Mouse (Mus musculus) embryonic facial prominence, embryonic 10.5 days (tissue): ENCODE results near the gene Edc3. TPM values are rescaled to one million over a fixed set of nuclear protein-coding genes. Genes with fewer than 3 reads are reported as not detected.
"Not testable (repeated sequence)": the region's sequence is repeated elsewhere in the genome, so short reads cannot be mapped to it uniquely, and the experiment has no call there.

ENCODE experiments used
- DNase-seq: peaks from one replicate; pipeline ENCODE4 v3.0.0-alpha.2; 2017; ENCODE audit warnings: low spot score
- H3K27ac ChIP-seq: fragments of 300-500 bp; sonication (generic); replicated peaks from 2 replicates; pipeline ENCODE4 v1.5.1; 2016; ENCODE audit warnings: mild to moderate bottlenecking
- H3K27me3 ChIP-seq: fragments of 300-500 bp; sonication (generic); replicated peaks from 2 replicates; pipeline ENCODE4 v1.6.1; 2016; ENCODE audit warnings: low read depth, mild to moderate bottlenecking; ENCODE audit not compliant: poor library complexity, severe bottlenecking
- H3K36me3 ChIP-seq: fragments of 300-500 bp; sonication (generic); replicated peaks from 2 replicates; pipeline ENCODE4 v1.6.1; 2016; ENCODE audit warnings: mild to moderate bottlenecking, moderate library complexity
- H3K4me1 ChIP-seq: fragments of 300-500 bp; sonication (generic); 2 replicates; pipeline ENCODE4 v1.6.1; 2016
- H3K4me3 ChIP-seq: fragments of 300-500 bp; sonication (generic); 2 replicates; pipeline ENCODE4 v1.5.1; 2016; ENCODE audit warnings: mild to moderate bottlenecking, moderate library complexity
- H3K9me3 ChIP-seq: fragments of 300-500 bp; sonication (generic); 2 replicates; pipeline ENCODE4 v1.6.1; 2016; ENCODE audit warnings: mild to moderate bottlenecking
- WGBS: fragments of 180-500 bp; shearing (Covaris S2); methylation state at CpG from one replicate; pipeline ENCODE4 v1.1.7; 2016; 5-methylcytosine and 5-hydroxymethylcytosine counted together
- polyA plus RNA-seq: library from polyadenylated mRNA; unstranded; fragments of >200 nt; fragmentation: Nextera tagmentation; extraction: Ambion mirVana; gene quantifications from 2 replicates; pipeline ENCODE4 v1.2.1, GENCODE M21; 2016

Gene Edc3
- polyA plus RNA-seq, 1 experiment from 2014 or later: 45.5 TPM

DNA sequence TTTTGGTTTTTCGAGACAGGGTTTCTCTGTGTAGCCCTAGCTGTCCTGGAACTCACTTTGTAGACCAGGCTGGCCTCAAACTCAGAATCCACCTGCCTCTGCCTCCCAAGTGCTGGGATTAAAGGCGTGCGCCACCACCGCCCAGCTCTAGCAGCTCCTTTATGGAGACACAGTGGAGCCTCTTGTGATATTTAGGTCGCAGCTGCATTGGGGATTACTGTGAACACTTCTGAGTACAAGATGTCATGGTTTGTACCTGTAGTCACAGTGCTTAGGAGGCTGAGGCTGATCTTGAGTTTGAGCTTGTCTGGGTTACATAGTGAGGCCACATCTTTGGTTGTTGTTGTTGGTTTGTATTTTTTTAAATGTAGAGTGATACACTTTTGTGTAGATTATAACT, 1.9 kb downstream of the Edc3 start:
- 91% methylated on average over 5 of the region's 5 CpGs for WGBS
- Histone ChIP-seq H3K36me3 (peaks cover 46% of the 10 kb centered on the region), H3K4me1 (peaks cover 20% of the 10 kb centered on the region)
- not testable (repeated sequence) for H3K27me3 ChIP-seq, H3K9me3 ChIP-seq, H3K4me3 ChIP-seq, DNase-seq, H3K27ac ChIP-seq

DNA sequence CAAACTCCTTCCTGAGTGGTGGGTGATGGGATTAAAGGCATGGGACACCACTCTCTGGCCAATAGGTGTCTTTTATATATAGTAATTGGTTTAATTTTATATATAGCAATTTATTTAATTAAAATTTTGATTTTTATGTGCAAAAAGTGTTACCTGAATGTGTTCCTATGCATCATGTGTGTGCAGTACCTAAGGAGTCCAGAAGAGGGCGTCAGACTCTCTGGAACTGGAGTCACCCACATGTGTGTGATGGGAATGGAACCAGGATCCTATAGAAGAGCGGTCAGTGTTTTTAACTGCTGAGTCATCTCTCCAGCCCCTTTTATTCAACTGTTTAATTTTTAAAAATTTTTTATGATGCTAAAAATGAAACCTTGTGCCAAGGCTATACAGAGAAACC, 3.9 kb downstream of the Edc3 start:
- no peak for DNase-seq
- Histone ChIP-seq H3K4me3 (no peak overlapping the region), H3K27ac (no peak overlapping the region), H3K4me1 (peaks cover 20% of the 10 kb centered on the region), H3K36me3 (peaks cover 66% of the 10 kb centered on the region), H3K9me3 (no peaks in the 10 kb centered on the region), H3K27me3 (no peaks in the 10 kb centered on the region)
- 78% methylated on average over 2 of the region's 2 CpGs for WGBS

DNA sequence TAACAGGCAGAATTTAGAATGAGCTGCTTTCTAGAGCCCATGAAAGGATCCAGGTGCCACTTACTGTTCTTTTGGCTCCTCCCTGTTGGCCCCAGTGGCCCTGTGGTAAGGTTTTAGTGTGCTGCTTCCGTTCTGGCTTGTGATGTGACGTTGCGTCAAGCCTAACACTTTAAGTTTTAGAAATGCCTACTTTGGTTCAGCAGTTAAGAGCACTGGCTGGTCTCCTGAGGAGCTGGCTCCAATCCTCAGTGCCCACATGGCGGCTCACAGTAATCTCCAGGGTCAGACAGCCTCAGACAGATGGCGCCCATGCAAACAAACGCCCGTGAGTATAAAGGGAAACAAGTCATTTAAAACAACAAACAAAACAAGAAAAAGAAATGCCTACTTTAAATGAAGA, 10.1 kb downstream of the Edc3 start:
- DNase-seq: no peak
- Histone ChIP-seq H3K9me3 (no peaks in the 10 kb centered on the region), H3K27ac (no peak overlapping the region), H3K4me3 (no peak overlapping the region), H3K27me3 (no peaks in the 10 kb centered on the region), H3K4me1 (no peaks in the 10 kb centered on the region), H3K36me3 (peaks cover 98% of the 10 kb centered on the region)
- 89% methylated on average over 7 of the region's 7 CpGs for WGBS

DNA sequence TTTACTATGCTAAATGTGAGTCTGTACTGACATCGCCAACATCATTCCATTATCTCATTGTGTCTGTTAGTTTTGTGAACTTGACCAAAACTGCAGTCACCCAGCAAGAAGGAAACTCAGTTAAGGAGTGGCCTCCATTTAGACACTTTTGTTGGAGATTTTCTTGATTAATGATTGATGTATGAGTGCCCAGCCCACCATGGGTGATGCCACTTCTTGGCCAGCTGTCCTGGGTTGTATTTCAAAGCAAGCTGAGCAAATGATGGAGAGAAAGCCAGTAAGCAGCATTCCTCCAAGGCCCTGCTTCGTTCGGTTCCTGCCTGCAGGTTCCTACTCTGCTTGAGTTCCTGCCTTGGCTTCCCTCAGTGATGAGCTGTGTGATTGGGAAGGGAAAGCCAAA, 12.4 kb downstream of the Edc3 start:
- DNase-seq: no peak
- 93% methylated on average over 3 of the region's 3 CpGs for WGBS
- Histone ChIP-seq H3K9me3 (no peaks in the 10 kb centered on the region), H3K27ac (no peak overlapping the region), H3K36me3 (peaks cover 91% of the 10 kb centered on the region), H3K4me1 (no peaks in the 10 kb centered on the region), H3K4me3 (no peak overlapping the region), H3K27me3 (no peaks in the 10 kb centered on the region)

DNA sequence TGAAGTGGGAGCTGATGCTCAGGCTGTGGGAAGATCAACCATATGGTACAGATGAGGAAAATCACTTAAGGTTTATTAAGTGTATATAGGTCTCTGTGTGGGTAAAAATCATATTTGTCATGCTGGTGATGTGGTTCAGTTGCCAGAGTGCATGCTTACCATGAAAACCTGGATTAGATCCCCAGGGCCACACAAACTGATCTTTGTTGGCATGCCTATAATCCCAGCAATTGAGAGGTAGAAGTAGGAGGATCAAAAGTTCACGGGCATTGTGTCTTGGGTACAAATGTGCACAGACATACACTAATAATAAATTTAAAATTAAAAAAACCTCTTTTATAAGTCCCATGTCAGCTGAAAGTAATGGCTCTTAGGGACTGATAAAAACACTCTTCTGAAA, 14.0 kb downstream of the Edc3 start:
- Histone ChIP-seq H3K9me3 (no peaks in the 10 kb centered on the region), H3K27ac (no peak overlapping the region), H3K36me3 (peaks cover 91% of the 10 kb centered on the region), H3K4me1 (no peaks in the 10 kb centered on the region), H3K4me3 (no peak overlapping the region), H3K27me3 (no peaks in the 10 kb centered on the region)
- no peak for DNase-seq
- 93% methylated on average over 1 of the region's 1 CpGs for WGBS

DNA sequence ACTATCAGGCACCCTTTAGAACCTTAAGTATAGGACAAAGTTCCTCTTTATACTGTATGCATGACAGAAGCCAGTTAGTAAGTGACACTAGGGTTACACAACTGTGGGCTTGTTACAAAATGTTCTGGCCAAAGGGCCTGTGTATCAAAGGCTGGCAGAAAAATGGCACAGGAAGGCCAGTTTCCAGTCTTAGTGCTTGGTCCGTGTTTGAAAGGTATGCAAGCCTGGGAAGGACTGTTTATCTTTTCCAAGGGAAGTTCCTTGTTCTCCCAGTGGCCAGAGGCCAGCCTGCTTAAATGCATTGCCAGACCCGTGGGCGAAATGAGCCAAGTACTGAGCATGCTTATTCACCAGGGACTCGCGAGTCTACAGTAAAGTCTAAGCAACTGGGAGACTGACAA, 15.0 kb downstream of the Edc3 start:
- 83% methylated on average over 5 of the region's 5 CpGs for WGBS
- no peak overlapping the region for H3K27ac ChIP-seq
- H3K9me3 ChIP-seq: no peaks in the 10 kb centered on the region
- H3K4me3 ChIP-seq: no peak overlapping the region
- H3K4me1 ChIP-seq: no peaks in the 10 kb centered on the region
- peaks cover 91% of the 10 kb centered on the region for H3K36me3 ChIP-seq
- no peaks in the 10 kb centered on the region for H3K27me3 ChIP-seq
- no peak for DNase-seq

DNA sequence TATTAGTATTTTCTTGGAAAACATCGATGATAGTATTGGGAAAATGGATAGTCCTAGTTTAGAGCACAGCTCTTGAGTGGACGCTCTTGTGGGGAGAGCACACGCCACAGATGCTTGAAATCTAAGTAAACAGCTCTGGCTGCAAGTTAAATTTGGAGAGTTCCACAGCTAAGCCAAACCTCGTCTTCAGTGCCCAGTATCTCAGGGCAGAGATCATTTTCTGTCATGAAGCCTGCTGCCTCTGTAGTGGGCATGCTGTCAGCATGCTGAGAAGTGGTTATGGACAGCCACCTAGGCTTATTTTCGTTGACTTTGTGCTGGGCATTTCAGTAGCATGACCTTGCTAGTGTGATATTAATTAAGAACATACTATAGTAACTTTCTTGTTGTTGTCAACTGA, 15.5 kb downstream of the Edc3 start:
- WGBS: 91% methylated on average over 5 of the region's 5 CpGs
- DNase-seq: no peak
- H3K36me3 ChIP-seq: peaks cover 91% of the 10 kb centered on the region

DNA sequence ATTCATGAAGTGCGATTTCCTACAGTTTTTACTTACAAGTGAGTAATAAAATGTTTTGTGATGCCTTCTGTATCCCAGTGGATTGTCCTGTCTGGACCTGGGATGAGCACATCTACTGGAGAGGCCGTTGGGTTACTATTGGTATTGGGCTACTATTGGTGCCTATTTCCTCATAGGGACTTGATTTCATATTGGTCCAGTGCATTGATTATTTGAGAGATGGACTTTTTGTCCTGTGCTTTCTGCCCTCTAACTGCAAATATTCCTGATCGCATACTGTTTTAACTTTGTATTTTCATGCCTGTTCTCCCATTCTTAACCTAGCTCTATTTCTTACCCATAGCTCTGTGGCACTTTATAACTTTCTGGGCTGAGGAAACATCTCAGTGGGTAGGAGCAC, 16.4 kb downstream of the Edc3 start:
- WGBS: 96% methylated on average over 3 of the region's 3 CpGs
- peaks cover 91% of the 10 kb centered on the region for H3K36me3 ChIP-seq
- H3K27ac ChIP-seq: no peak overlapping the region
- DNase-seq: no peak
- H3K27me3 ChIP-seq: no peaks in the 10 kb centered on the region
- no peaks in the 10 kb centered on the region for H3K9me3 ChIP-seq
- H3K4me1 ChIP-seq: no peaks in the 10 kb centered on the region
- H3K4me3 ChIP-seq: no peak overlapping the region

More for the DNA sequence above, 15.5 kb downstream of the Edc3 start:
- Histone ChIP-seq H3K9me3 (no peaks in the 10 kb centered on the region), H3K27ac (no peak overlapping the region), H3K27me3 (no peaks in the 10 kb centered on the region), H3K4me3 (no peak overlapping the region), H3K4me1 (no peaks in the 10 kb centered on the region)

DNA sequence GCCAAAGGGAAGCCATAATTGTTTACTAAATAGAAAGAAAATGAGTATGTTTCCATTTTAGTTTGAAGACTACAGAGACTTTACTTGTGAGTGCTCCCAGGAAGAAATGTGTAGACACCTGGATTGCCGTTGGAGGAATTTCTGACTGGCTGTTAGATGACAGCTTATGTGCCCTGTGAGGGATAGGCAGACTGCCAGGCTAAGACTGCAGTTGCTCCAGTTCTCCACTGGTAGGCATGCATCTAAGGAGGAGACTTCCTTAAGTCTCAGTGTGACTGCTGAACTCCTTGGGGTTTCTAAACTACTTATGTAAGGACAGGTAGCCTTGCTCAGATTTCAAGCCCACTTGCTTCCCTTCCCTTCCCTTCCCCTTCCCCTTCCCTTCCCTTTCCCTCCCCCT, 20.0 kb downstream of the Edc3 start:
- H3K36me3 ChIP-seq: peaks cover 87% of the 10 kb centered on the region
- WGBS: 89% methylated on average over 1 of the region's 1 CpGs
- H3K27ac ChIP-seq: no peak overlapping the region
- no peaks in the 10 kb centered on the region for H3K27me3 ChIP-seq
- no peaks in the 10 kb centered on the region for H3K9me3 ChIP-seq
- no peak for DNase-seq
- H3K4me1 ChIP-seq: no peaks in the 10 kb centered on the region
- H3K4me3 ChIP-seq: no peak overlapping the region

DNA sequence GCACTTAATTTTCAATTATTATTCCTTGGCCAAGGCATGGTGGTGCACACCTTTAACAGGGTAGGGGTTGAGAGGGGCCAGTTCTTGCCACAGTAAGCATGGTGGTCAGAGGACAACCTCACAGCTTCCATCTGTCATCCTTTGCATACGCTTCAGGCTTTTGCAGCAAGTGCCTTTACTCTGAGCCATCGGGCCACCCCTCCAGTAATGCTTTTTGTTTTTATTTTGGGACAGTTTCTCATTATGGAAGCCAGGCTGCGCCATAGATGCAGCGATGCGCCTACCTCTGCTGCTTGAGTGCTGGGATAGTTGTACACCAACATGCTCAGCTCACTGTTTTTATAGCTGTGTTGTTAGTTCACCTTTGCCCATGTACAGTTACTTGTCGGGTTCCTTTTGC, 25.3 kb downstream of the Edc3 start:
- Histone ChIP-seq H3K27ac (no peak overlapping the region), H3K27me3 (no peaks in the 10 kb centered on the region), H3K4me1 (no peaks in the 10 kb centered on the region), H3K36me3 (peaks cover 74% of the 10 kb centered on the region), H3K4me3 (no peak overlapping the region), H3K9me3 (no peaks in the 10 kb centered on the region)
- no peak for DNase-seq
- WGBS: 94% methylated on average over 6 of the region's 6 CpGs

DNA sequence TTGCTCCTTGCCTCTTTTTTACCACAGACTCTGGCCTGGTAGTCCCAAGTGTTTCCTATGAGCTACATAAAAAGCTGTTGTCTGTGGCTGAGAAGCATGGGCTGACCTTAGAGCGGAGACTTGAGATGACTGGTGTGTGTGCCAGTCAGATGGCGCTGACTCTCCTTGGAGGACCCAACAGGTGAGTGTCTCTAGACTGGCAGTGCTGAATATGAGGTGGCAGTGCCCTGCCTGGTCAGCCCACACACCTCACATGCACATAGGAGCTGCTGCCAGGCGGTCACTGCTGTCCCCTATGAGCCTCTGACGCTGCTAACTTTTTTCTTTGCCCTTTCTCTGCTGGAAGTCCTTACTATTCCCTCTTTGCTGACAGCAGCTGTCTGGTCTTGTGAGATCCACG, 31.5 kb downstream of the Edc3 start:
- H3K27me3 ChIP-seq: no peaks in the 10 kb centered on the region
- no peak overlapping the region for H3K4me3 ChIP-seq
- no peak overlapping the region for H3K27ac ChIP-seq
- WGBS: 91% methylated on average over 5 of the region's 5 CpGs
- no peak for DNase-seq
- peaks cover 75% of the 10 kb centered on the region for H3K36me3 ChIP-seq
- no peaks in the 10 kb centered on the region for H3K4me1 ChIP-seq
- no peaks in the 10 kb centered on the region for H3K9me3 ChIP-seq

DNA sequence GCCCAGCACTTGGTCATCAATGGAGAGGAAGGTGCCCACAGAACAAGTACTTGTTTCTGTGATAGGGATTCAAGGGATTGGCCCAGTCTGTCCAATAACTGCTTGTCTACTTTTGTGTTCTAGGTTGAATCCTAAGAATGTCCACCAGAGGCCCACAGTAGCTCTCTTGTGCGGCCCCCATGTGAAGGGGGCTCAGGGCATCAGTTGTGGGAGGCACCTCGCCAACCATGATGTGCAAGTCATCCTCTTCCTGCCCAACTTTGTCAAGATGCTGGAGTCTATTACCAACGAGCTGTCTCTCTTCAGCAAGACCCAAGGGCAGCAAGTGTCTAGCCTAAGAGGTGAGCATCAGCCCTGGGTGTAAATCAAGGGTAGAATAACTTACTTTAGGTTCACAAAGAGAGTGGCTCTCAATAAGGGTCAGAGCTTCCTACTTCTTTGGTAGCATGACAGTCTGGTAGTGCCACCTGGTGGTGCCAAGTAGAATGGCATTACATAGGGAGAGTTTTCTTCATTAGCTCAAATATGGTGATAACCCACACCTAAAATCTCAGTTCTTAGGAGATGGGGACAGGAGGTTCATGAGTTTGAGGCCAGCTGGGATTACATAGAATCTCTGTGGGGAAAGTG, 36.2 kb downstream of the Edc3 start:
- Histone ChIP-seq H3K9me3 (no peaks in the 10 kb centered on the region), H3K36me3 (peaks cover 98% of the 10 kb centered on the region), H3K4me3 (no peak overlapping the region), H3K4me1 (no peaks in the 10 kb centered on the region), H3K27me3 (no peaks in the 10 kb centered on the region), H3K27ac (no peak overlapping the region)
- 80% methylated on average over 3 of the region's 3 CpGs for WGBS
- peak; percentile 43 for DNase-seq

DNA sequence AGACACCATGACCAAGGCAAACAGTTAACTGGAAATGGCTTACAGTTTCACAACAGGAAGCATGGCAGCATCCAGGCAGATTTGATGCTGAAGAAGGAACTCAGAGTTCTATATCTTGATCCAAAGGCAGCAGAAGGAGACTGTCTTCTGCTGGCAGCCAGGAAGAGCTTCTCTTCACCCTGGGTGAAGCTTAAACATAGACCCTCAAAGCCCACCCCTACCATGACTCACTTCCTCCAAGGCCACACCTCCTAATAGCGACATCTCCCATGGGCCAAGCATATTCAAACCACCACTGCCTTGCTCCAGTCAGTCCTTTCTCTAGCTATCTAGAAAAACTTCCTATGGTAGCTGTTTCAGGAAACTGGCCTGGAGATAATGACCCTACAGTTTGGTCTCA, 38.7 kb downstream of the Edc3 start:
- Histone ChIP-seq H3K27me3 (no peaks in the 10 kb centered on the region), H3K27ac (no peak overlapping the region), H3K9me3 (no peaks in the 10 kb centered on the region), H3K36me3 (peaks cover 99% of the 10 kb centered on the region), H3K4me1 (no peaks in the 10 kb centered on the region), H3K4me3 (no peak overlapping the region)
- DNase-seq: no peak
- 70% methylated on average over 1 of the region's 1 CpGs for WGBS

DNA sequence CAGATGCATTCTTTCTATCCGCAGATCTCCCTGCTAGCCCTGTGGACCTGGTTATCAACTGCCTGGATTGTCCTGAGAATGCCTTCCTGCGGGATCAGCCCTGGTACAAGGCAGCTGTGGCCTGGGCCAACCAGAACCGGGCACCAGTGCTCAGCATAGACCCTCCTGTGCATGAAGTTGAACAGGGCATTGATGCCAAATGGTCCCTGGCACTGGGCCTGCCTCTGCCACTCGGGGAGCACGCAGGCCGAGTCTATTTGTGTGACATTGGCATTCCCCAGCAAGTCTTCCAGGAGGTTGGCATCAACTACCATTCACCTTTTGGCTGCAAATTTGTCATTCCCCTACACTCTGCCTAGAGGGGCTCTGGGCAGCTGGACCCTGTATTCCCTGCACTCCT, 39.8 kb downstream of the Edc3 start:
- H3K27ac ChIP-seq: no peak overlapping the region
- no peaks in the 10 kb centered on the region for H3K9me3 ChIP-seq
- peaks cover 99% of the 10 kb centered on the region for H3K36me3 ChIP-seq
- no peaks in the 10 kb centered on the region for H3K27me3 ChIP-seq
- H3K4me3 ChIP-seq: no peak overlapping the region
- no peak for DNase-seq
- H3K4me1 ChIP-seq: no peaks in the 10 kb centered on the region
- WGBS: 93% methylated on average over 6 of the region's 6 CpGs
